Mouse (Mus musculus) heart, postnatal 14 days (tissue): ENCODE results near the gene Pitpnb. TPM values are rescaled to one million over a fixed set of nuclear protein-coding genes. Genes with fewer than 3 reads are reported as not detected.

Source experiments
- DNase-seq, 2 experiments: peaks; one replicate each; pipeline ENCODE4 v3.0.0; 2021 to 2022
- intact Hi-C: fragments of 180-260 bp; cut with DNase I; formaldehyde crosslinking; loops from one replicate; pipeline ENCODE4 v1.15.1; 2025
- total RNA-seq, 2 experiments: library from RNA; stranded (reverse); gene quantifications; 2 replicates each; pipeline ENCODE4 v1.2.3; 2021

Pitpnb gene
- total RNA-seq, 2 experiments from 2014 or later = 44.5 to 45.1 TPM

DNA sequence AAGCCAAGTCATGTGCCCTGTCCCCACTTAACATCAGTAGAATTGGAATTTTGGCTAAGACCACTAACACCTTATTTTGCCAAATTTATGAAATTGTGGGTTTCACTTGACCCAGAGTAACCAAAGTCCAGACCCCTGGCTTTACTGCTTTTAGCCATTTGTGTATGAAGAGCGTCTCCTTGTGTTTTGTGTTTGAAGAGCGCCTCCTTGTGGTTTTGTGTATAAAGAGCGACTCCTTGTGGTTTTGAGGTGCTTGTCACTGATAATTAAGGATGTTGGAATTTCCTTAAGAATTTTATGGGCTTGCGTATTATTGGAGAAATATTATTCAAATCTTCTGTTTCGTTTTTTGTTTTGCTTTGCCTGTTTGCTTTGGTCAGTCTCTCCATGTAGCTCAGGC is 11.0 kb downstream of the Pitpnb start:
- peak in 1 of 2 experiments; percentile 47 for DNase-seq
- intact Hi-C loops = loop anchor here (1.0 kb wide), 1 partner anchor 68 kb away; no protein-coding TSS in a partner anchor

- no peak for DNase-seq
- intact Hi-C loops = no loop called here
Observed at GRCm38 (mm10) chr5:111344721-111345400, 14.3 kb downstream of the Pitpnb start.

DNA sequence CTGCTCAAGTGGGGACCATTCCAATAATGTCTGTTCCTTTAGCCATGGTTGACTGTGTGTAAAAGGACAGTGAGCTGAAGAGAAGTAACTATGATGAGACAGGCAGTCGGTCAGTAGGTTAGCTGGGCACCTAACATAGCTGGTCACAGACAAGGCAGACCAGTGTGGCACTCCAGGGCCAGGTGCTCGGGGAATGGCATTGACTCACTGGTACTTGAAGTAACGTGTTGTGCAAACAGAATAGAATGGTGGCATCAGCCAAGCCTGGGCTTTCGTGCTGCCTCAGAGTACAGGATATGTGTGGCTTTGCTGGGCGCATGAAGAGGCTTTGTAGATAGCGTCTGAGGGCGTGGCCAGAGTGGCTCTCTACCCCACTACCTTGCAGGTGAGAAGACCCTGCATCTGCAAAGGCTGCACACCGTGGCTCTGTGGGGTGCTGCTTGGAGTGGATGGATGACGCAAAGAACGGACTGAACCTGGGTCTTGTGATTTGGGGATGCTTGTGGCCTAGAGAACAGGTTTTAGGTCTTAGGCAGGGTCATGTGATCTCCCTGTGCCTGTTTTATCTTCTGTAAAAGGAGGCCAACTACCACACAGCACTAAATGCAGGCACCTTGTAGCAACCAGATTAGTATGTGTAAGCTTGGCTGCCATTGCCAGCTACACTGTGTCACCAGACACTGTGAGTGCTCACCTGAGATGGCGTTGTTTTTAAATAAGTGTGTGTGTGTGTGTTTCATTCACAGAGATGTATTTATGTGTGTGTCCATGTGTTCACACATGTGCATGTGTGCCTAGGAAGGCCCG is 26.5 kb downstream of the Pitpnb start:
- no peak for DNase-seq
- intact Hi-C loops = no loop called here

DNA sequence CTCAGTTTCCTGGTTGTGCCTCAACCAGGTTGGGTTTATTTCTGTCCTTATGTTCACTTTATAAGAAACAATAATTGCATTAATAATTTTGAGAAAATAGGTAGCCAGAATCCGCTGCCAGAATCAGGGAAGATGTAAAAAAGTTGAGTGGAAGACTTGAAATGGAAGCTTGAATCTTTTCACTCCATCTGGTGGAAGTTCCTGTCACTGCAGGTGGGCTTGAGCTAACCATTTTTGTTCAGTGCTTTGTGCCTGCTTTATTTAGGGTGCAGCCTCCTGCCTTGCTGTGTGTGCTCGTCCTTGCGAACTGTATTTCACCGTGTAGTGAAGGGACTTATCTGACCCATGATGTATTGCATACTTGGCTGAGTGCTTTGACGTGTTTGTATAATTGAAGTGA is 30.0 kb downstream of the Pitpnb start:
- DNase-seq = no peak
- intact Hi-C loops = loop anchor here (5.0 kb wide), 1 partner anchor 797 kb away; no protein-coding TSS in a partner anchor

- no peak for DNase-seq
- intact Hi-C loops = loop anchor here (5.0 kb wide), 1 partner anchor 796 kb away; no protein-coding TSS in a partner anchor
Observed at GRCm38 (mm10) chr5:111361058-111361457, 30.5 kb downstream of the Pitpnb start.

GRCm38 (mm10) chr5:111361846-111362245 is 31.3 kb downstream of the Pitpnb start:
- intact Hi-C loops = loop anchor here (5.0 kb wide), 1 partner anchor 795 kb away; no protein-coding TSS in a partner anchor
- DNase-seq = no peak

GRCm38 (mm10) chr5:111363446-111364062 is 33.0 kb downstream of the Pitpnb start:
- intact Hi-C loops = loop anchor here (5.0 kb wide), 1 partner anchor 794 kb away; no protein-coding TSS in a partner anchor
- no peak for DNase-seq

GRCm38 (mm10) chr5:111364533-111364932 is 34.0 kb downstream of the Pitpnb start:
- intact Hi-C loops = loop anchor here (5.0 kb wide), 1 partner anchor 793 kb away; no protein-coding TSS in a partner anchor
- DNase-seq = peak; percentile 30 to 69

DNA sequence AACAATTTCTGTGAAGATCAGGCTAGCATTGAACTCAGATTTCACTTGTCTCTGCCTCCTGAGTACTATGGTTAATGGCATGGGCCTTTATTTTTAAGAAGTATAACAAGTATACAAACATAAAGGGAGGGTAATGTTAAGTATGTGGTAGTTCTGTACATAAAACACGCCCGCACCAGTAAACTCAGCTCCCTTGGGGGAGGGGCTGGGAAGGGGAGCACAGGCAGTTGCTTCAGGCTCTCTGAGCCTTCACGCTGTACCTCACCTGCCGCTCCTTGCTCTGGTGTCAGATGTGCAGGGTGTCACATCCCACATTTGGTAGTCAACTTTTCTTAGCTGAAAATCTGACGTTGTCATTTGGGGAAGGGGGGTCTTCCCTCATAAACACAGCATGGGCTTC is 35.6 kb downstream of the Pitpnb start:
- intact Hi-C loops = no loop called here
- DNase-seq = no peak

- no peak for DNase-seq
Observed at GRCm38 (mm10) chr5:111367937-111368517, 37.5 kb downstream of the Pitpnb start.

DNA sequence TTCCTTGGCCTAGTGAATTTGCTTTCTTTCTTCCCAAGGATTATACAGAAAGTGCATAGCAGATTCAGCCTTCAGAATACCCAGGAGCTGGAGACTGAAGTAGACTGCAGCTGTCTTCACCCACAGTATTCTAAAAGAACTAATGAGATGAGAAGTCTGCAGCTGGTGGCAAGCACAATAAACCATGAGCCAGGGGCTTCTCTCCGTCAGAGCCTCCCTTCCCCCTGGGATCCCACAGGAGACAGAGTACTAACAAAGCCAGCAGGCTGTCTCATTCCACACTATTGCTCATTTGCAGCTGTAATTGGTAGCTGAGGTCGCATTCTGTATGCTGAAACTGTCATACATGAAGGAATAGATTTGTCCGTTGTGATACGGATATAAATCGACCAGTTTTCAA is 38.0 kb downstream of the Pitpnb start:
- DNase-seq = peak in 1 of 2 experiments; percentile 19
- intact Hi-C loops = no loop called here

More at GRCm38 (mm10) chr5:111367937-111368517, 37.5 kb downstream of the Pitpnb start:
- intact Hi-C loops = no loop called here

GRCm38 (mm10) chr5:111375616-111376015 is 45.1 kb downstream of the Pitpnb start:
- DNase-seq = no peak
- intact Hi-C loops = no loop called here

- intact Hi-C loops = no loop called here
- no peak for DNase-seq
Observed at GRCm38 (mm10) chr5:111376276-111377020, 45.9 kb downstream of the Pitpnb start.

DNA sequence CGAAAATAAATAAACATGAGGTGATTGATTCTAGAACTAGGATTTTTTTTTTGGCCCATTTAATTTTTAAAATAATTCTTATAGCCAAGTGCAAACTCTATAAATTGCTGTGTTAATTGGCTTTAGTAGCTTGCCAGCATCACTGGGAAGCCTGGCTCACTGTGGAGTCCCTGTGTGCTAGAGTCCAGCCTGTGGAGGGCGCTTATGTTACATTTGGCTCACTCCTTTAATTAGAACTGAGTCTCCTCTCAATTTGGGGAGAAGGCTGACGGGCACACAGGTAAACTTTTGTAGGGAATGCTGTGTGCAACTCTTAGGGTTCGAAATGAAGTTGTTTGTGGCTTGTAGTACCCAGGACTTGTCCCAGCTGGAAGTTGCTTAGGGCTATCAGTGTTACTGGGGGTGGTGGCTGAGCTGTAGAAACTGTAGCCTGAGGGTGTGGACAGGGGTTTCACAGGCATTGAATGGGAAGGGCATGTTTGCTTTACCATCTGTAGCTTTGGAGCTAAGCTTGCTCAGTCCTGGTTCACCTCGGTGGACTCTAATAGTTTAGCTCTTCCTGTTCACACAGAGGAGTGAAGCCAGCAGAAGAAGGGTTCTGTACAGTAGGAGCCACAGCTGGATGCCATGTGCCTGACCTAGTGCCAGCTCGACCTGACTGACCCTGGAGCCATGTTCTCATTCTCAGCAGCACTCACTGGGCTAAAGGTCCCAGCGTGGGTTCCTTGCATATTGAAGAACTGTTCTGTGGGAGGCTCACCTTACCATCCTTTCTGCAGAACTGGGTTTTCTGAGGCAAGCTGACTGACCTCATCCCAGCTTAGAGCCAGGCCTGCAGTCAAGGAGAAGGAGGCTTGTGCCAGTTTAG is 47.8 kb downstream of the Pitpnb start:
- DNase-seq = peak in 1 of 2 experiments; percentile 56
- intact Hi-C loops = no loop called here

DNA sequence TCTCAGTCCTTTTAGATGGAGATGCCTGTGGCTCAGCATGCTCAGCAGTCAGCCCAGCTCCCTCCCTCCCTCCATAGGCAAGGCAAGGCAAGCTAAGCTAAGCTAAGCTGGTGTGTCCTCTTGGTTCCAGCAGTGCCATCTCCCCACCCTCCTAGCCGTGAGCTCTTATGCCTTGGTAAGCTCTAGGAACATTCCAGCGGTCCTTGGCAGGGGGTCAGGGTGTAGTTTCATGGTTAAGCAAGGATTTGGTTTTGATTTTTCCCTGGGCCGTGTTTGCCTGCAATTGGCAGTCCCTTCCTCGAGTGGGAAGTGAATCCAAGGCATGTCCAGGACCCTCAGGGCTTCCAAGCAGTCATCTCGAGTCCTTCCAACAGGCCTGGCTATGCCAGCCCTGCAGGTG is 52.8 kb downstream of the Pitpnb start:
- intact Hi-C loops = no loop called here
- no peak for DNase-seq

DNA sequence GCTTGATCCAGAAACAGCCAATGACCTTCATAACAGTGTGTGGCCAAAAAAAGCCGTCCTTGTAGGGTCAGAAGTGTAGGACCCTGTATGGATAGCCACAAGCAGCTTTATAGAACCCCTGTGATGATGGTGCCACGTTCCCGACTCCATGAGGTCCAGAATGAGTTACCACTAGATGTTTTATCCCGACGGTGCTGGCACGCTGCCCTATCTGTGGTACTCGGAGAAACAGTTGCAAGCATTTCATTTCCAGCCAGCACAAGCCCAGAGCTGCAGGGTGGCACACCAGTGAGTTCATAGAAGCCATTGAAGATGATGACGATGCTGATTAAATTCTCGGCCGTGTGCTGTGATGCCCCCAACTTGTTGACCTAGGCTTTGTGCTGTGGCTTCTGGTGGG is 60.3 kb downstream of the Pitpnb start:
- no peak for DNase-seq
- intact Hi-C loops = no loop called here

GRCm38 (mm10) chr5:111391485-111391884 is 60.9 kb downstream of the Pitpnb start:
- intact Hi-C loops = no loop called here

GRCm38 (mm10) chr5:111393346-111394197 is 63.0 kb downstream of the Pitpnb start:
- peak; percentile 40 to 71 for DNase-seq
- intact Hi-C loops = no loop called here

More at GRCm38 (mm10) chr5:111391485-111391884, 60.9 kb downstream of the Pitpnb start:
- DNase-seq = no peak
